In the genomic region with DNA sequence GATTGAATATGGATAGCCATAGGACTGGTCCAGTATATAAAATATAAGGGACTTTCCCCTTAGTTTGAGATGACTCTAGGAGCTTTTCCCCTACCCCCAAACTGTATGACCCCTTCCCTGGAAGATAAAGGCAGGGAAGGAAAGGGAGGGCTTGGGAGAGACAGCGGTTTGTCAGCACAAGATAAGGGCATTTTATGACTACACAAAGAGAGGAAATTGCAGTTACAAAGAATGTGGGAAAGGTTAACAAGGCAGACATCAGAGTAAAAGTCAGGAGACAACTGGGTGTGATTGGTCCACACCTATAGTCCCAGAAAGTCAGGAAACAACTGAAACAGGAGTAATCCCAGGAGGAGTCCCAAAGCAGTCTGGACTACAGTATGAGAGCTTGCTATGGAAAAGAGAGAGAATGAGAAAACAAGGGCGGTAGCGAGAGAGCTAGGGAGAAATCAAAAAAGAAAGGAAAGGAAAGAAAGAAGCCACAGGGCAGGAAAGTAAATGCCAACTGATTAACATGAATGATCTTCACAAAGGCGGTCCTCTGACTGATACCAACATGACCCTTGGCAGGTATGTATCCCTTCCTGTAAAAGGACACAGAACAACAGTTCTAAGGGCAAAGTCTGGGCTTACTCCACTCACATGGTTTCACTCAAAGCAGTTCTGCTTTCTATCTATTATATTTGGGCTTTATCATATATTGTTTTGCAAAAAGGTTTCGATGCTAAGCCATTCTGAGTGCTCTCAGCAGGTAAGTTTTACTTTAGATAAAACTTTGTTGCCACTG, we compare ENCODE assay signal across 8 mouse cellular contexts. TPM values are rescaled to one million over a fixed set of nuclear protein-coding genes. Genes with fewer than 3 reads are reported as not detected.
A peak's percentile ranks its signal among the peaks of the same experiment; 100 is the strongest.
DNase-seq lines count a peak whose midpoint lies in the region; ATAC-seq lines count a peak whose summit lies in the region.
"Had no signal": no experiment of that assay in that cellular context is flagged by ENCODE, and none has a peak within 500 bp of the region (broad histone marks: within the 10 kb centered on the region; RNA-seq: fewer than 3 reads in every experiment).

A gene (plus strand): TSS at position 398 of the 787 bp plus-strand sequence.

- WGBS in embryonic facial prominence, embryonic 15.5 days, result 81% methylated on average over 5 of the region's 5 CpGs
- WGBS in liver, embryonic 13.5 days (ENCODE audit: insufficient replicate concordance), result 41% methylated on average over 5 of the region's 5 CpGs

- H3K4me2 ChIP-seq in embryonic facial prominence, embryonic 15.5 days (replicated peaks), result no peak within 1 kb of the TSS
- H3K4me2 ChIP-seq in liver, embryonic 13.5 days, result no peak within 1 kb of the TSS

- no peak for ATAC-seq in embryonic facial prominence, embryonic 15.5 days (ENCODE audit: insufficient number of reproducible peaks, low FRiP score, low TSS enrichment, low read depth)
- ATAC-seq in liver, embryonic 13.5 days (ENCODE audit: low read depth), result no peak
- ATAC-seq in cerebellum, adult (ENCODE audit: insufficient number of reproducible peaks, low FRiP score, low TSS enrichment), result no peak

- DNase-seq in thymus, postnatal 0 days (ENCODE audit: low spot score), result no peak
- no peak for DNase-seq in thymus, adult 18-20 months
- DNase-seq in heart, postnatal 25 days (ENCODE audit: low spot score), result no peak
- no peak for DNase-seq in liver, embryonic 13.5 days
- no peak for DNase-seq in urinary bladder, postnatal 4 days (ENCODE audit: low spot score in 2 of 2)

- no peaks in the 10 kb centered on the region for H3K27me3 ChIP-seq in embryonic facial prominence, embryonic 15.5 days
- no peaks in the 10 kb centered on the region for H3K27me3 ChIP-seq in liver, embryonic 13.5 days

- no peaks in the 10 kb centered on the region for H3K36me3 ChIP-seq in embryonic facial prominence, embryonic 15.5 days
- H3K36me3 ChIP-seq in liver, embryonic 13.5 days, result no peaks in the 10 kb centered on the region

- no peaks in the 10 kb centered on the region for H3K9me3 ChIP-seq in embryonic facial prominence, embryonic 15.5 days (replicated peaks)
- H3K9me3 ChIP-seq in liver, embryonic 13.5 days (replicated peaks), result no peaks in the 10 kb centered on the region

- intact Hi-C loops in heart, postnatal 25 days (cut with DNase I), result loop anchor here (2.0 to 10.0 kb wide), 2 partner anchors 89 to 145 kb away; a partner anchor contains a TSS

- no peak within 1 kb of the TSS for H3K27ac ChIP-seq in embryonic facial prominence, embryonic 15.5 days (replicated peaks)
- H3K27ac ChIP-seq in liver, embryonic 13.5 days, result peak within 1 kb of the TSS; percentile 55; the same call in 1 of the 2 replicates

- no peak within 1 kb of the TSS for H3K9ac ChIP-seq in embryonic facial prominence, embryonic 15.5 days
- H3K9ac ChIP-seq in liver, embryonic 13.5 days, result no peak within 1 kb of the TSS

- H3K4me1 ChIP-seq in embryonic facial prominence, embryonic 15.5 days, result no peaks in the 10 kb centered on the region
- H3K4me1 ChIP-seq in liver, embryonic 13.5 days (replicated peaks), result peaks cover 14% of the 10 kb centered on the region

- H3K4me3 ChIP-seq in embryonic facial prominence, embryonic 15.5 days (replicated peaks), result no peak within 1 kb of the TSS
- no peak within 1 kb of the TSS for H3K4me3 ChIP-seq in liver, embryonic 13.5 days (replicated peaks)
- H3K4me3 ChIP-seq: erythroblast, embryonic 14.5 days had no signal

RNA-seq across cellular contexts. Expression of the gene that starts here (rescaled TPM):
- 11.8 and 13.9 TPM in 2 replicates for polyA plus RNA-seq in thymus, postnatal 0 days (2015; fragmentation: Nextera tagmentation; extraction: Ambion mirVana)
- 11.4 and 13.4 TPM in 2 replicates for polyA plus RNA-seq in embryonic facial prominence, embryonic 15.5 days (2015; fragmentation: Nextera tagmentation; extraction: Ambion mirVana)
- total RNA-seq in heart, postnatal 25 days (2021), result 10 to 100 TPM; 32.8 to 35.5 TPM
- polyA plus RNA-seq in liver, embryonic 13.5 days (2015; fragmentation: Nextera tagmentation; extraction: Ambion mirVana), result 5.0 and 5.8 TPM in 2 replicates
